Mouse (Mus musculus) olfactory bulb, adult 2 months (tissue): ENCODE results near the gene Ptpn1.

Experiments
- CTCF ChIP-seq: fragments of 200-500 bp; IDR thresholded peaks from 2 replicates; pipeline ENCODE4 v1.5.1; 2012; ENCODE audit warnings: low read depth, mild to moderate bottlenecking, low read length, moderate library complexity; ENCODE audit not compliant: insufficient read depth
- POLR2A ChIP-seq: fragments of 200-500 bp; IDR thresholded peaks from 2 replicates; pipeline ENCODE4 v1.6.1; 2012; ENCODE audit warnings: mild to moderate bottlenecking, low read depth, low read length, moderate library complexity; ENCODE audit not compliant: insufficient read depth

DNA sequence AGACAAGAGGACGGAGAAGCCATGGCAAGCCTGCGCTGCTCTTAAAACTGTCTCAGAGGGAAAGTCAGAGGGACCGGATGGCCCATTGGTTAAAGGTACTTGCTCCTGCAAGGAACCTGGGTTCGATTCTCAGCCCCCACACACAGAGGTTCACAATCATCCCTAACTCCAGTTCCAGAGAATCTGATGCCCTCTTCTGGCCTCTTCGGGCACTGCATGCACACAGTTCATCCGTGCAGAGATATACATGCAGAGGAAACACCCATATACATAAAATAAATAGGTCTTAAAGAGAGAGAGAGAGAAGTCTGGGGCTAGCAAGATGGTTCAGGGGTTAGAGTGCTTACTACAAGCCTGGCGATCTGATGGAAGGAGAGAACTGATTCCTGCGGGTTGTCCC lies 94.0 kb downstream of the Ptpn1 start:
- TF ChIP-seq CTCF (no peak), POLR2A (no peak)
